Mouse (Mus musculus) spleen, adult 18-20 months (tissue): ENCODE measurements around the gene Mpz.
"Not testable (repeated sequence)": the region's sequence is repeated elsewhere in the genome, so short reads cannot be mapped to it uniquely, and the experiment has no call there.

ENCODE experiments used
- DNase-seq, 2 experiments: peaks; one replicate each; pipeline ENCODE4 v3.0.0; 2022; ENCODE audit warnings: mixed read lengths in 2 of 2

Mpz gene

GRCm38 (mm10) chr1:171130971-171131370 lies 19.5 kb upstream of the Mpz start:
- no peak for DNase-seq

GRCm38 (mm10) chr1:171135600-171135999 lies 14.9 kb upstream of the Mpz start:
- no peak for DNase-seq

GRCm38 (mm10) chr1:171137486-171138155 lies 12.9 kb upstream of the Mpz start:
- not testable (repeated sequence) for DNase-seq

- not testable (repeated sequence) for DNase-seq
Measured at GRCm38 (mm10) chr1:171142981-171143380, 7.5 kb upstream of the Mpz start.

- DNase-seq: no peak
Measured at GRCm38 (mm10) chr1:171150838-171151391, 404 bp downstream of the Mpz start.

- DNase-seq: no peak
Measured at GRCm38 (mm10) chr1:171151966-171152365, 1.5 kb downstream of the Mpz start.

GRCm38 (mm10) chr1:171156644-171157043 lies 6.1 kb downstream of the Mpz start:
- DNase-seq: no peak

GRCm38 (mm10) chr1:171157965-171158364 lies 7.5 kb downstream of the Mpz start:
- no peak for DNase-seq

GRCm38 (mm10) chr1:171159485-171159975 lies 9.0 kb downstream of the Mpz start:
- DNase-seq: no peak

- DNase-seq: no peak
Measured at GRCm38 (mm10) chr1:171162526-171162925, 12.0 kb downstream of the Mpz start.

GRCm38 (mm10) chr1:171164258-171164657 lies 13.7 kb downstream of the Mpz start:
- DNase-seq: no peak

GRCm38 (mm10) chr1:171165629-171166345 lies 15.3 kb downstream of the Mpz start:
- no peak for DNase-seq

- no peak for DNase-seq
Measured at GRCm38 (mm10) chr1:171168906-171169305, 18.4 kb downstream of the Mpz start.

- no peak for DNase-seq
Measured at GRCm38 (mm10) chr1:171169913-171170312, 19.4 kb downstream of the Mpz start.

GRCm38 (mm10) chr1:171171138-171171537 lies 20.6 kb downstream of the Mpz start:
- DNase-seq: no peak

- DNase-seq: no peak
Measured at GRCm38 (mm10) chr1:171172779-171173178, 22.3 kb downstream of the Mpz start.

- no peak for DNase-seq
Measured at GRCm38 (mm10) chr1:171179487-171180171, 29.1 kb downstream of the Mpz start.

- no peak for DNase-seq
Measured at GRCm38 (mm10) chr1:171183025-171183424, 32.5 kb downstream of the Mpz start.

GRCm38 (mm10) chr1:171183620-171184019 lies 33.1 kb downstream of the Mpz start:
- DNase-seq: no peak

GRCm38 (mm10) chr1:171184314-171184713 lies 33.8 kb downstream of the Mpz start:
- DNase-seq: peak in 1 of 2 experiments; percentile 49

- DNase-seq: no peak
Measured at GRCm38 (mm10) chr1:171185655-171186054, 35.1 kb downstream of the Mpz start.

- DNase-seq: no peak
Measured at GRCm38 (mm10) chr1:171187851-171188700, 37.6 kb downstream of the Mpz start.
